Mouse (Mus musculus): Measurements from ENCODE around the gene Rxrg.

- no peak for TF ChIP-seq POLR2A (IDR thresholded peaks at IDR 0.05; ENCODE audit: borderline replicate concordance, insufficient read depth, low read length)
- no peak for TF ChIP-seq CTCF (IDR thresholded peaks at IDR 0.05; ENCODE audit: borderline replicate concordance, insufficient read depth, low read depth, low read length)
Observed at GRCm38 (mm10) chr1:167599211-167599735, 1.1 kb downstream of the Rxrg start.
